Mouse (Mus musculus) thymus, adult 2 months (tissue): ENCODE measurements around the gene Hdac11. TPM values are rescaled to one million over a fixed set of nuclear protein-coding genes. Genes with fewer than 3 reads are reported as not detected.

Experiments
- DNase-seq: peaks from one replicate; pipeline ENCODE4 v3.0.0; 2021
- H3K27ac ChIP-seq: fragments of 200-500 bp; 2 replicates; pipeline ENCODE4 v1.5.1; 2012; ENCODE audit warnings: low read length, control low read depth; ENCODE audit not compliant: control insufficient read depth, insufficient read depth
- H3K27me3 ChIP-seq: fragments of 200-500 bp; 2 replicates; pipeline ENCODE4 v1.6.1; 2012; ENCODE audit warnings: mild to moderate bottlenecking, low read length, moderate library complexity, mixed read lengths; ENCODE audit not compliant: control insufficient read depth, insufficient read depth
- H3K36me3 ChIP-seq: fragments of 200-500 bp; 2 replicates; pipeline ENCODE4 v1.6.1; 2012; ENCODE audit warnings: mild to moderate bottlenecking, low read length, moderate library complexity; ENCODE audit not compliant: control insufficient read depth, insufficient read depth
- H3K4me1 ChIP-seq: fragments of 200-500 bp; replicated peaks from 2 replicates; pipeline ENCODE4 v1.6.1; 2012; ENCODE audit warnings: low read length; ENCODE audit not compliant: control insufficient read depth, insufficient read depth
- H3K4me3 ChIP-seq: fragments of 200-500 bp; 2 replicates; pipeline ENCODE4 v1.5.1; 2012; ENCODE audit warnings: mild to moderate bottlenecking, low read length, control low read depth, moderate library complexity; ENCODE audit not compliant: control insufficient read depth, insufficient read depth
- CTCF ChIP-seq: fragments of 200-500 bp; IDR thresholded peaks from 2 replicates; pipeline ENCODE4 v1.5.1; 2012; ENCODE audit warnings: mild to moderate bottlenecking, control low read depth, low read length, moderate library complexity, borderline replicate concordance; ENCODE audit not compliant: control insufficient read depth, poor library complexity, insufficient read depth; ENCODE audit errors: extremely low read depth
- POLR2A ChIP-seq: fragments of 200-500 bp; IDR thresholded peaks from 2 replicates; pipeline ENCODE4 v1.6.1; 2012; ENCODE audit warnings: mild to moderate bottlenecking, low read length, control low read depth, moderate library complexity; ENCODE audit not compliant: control insufficient read depth, poor library complexity, insufficient read depth; ENCODE audit errors: extremely low read depth
- WGBS: fragments of 180-500 bp; shearing (Covaris S2); methylation state at CpG from one replicate; pipeline ENCODE4 v1.1.7; 2018; 5-methylcytosine and 5-hydroxymethylcytosine counted together
- polyA plus RNA-seq: library from polyadenylated mRNA; depleted of rRNA; stranded (reverse); fragments of >200 nt; gene quantifications from 2 replicates; pipeline ENCODE4 v1.2.3, GENCODE M21; 2012; rRNA removed

Gene Hdac11
- polyA plus RNA-seq, 1 experiment, result 16.6 TPM

GRCm38 (mm10) chr6:91222694-91223346, 66.4 kb downstream of the Hdac11 start:
- H3K4me1 ChIP-seq, result no peaks in the 10 kb centered on the region
- H3K27ac ChIP-seq, result no peak overlapping the region
- no peak for DNase-seq
- no peaks in the 10 kb centered on the region for H3K36me3 ChIP-seq
- 88% methylated on average over 10 of the region's 10 CpGs for WGBS
- TF ChIP-seq POLR2A (no peak), CTCF (no peak)
- H3K4me3 ChIP-seq, result no peak overlapping the region
- H3K27me3 ChIP-seq, result no peaks in the 10 kb centered on the region

Other genes with a start within 250 kb of the Hdac11 start
- gene Iqsec1, start 168.0 kb upstream of the Hdac11 start, polyA plus RNA-seq, result 124 and 178 TPM in 2 replicates
- gene Nup210, start 39.8 kb upstream of the Hdac11 start, polyA plus RNA-seq, result 219 and 378 TPM in 2 replicates
- gene Fbln2, start 55.8 kb downstream of the Hdac11 start, polyA plus RNA-seq, result 70.4 and 71.8 TPM in 2 replicates